Mouse (Mus musculus): Measurements from ENCODE around the gene Gm49321.

Gene Gm49321

DNA sequence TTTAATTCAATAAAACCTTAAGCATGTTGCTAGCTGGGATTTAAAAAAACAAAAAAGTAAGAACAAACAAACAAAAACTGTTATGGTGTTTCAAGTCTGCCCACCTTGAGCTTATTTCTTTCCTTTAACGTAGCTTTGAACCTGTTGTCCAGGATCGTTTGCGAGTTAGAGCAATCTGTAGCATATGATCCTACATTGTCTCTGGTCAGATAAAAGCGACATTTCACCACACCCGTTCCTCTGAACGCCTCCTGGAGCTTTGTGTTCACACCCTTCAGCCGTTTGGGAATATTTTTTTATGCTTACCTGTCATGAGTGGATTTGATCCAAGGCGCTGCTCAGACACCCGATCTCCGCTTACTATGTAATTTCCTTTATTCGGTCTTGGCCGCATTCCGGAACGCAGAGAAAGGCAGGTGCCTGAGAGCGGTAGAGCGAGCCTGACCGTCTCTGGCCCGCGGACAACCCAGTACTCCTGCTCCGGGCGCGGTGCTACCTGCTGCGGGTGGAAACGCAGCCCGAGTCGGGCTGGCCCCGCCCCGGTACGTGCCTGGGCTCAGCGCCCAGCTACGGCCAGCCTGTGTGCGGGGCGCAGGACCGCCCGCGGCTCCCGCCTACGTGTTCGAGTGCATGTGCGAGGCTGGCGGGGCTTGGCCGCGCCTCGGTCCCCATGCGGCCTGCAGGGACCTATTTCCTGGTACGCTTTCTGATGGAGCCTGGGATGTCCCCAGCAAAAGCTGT is 12.0 kb downstream of the Gm49321 start:
- no peak for DNase-seq (ENCODE audit: low spot score)

DNA sequence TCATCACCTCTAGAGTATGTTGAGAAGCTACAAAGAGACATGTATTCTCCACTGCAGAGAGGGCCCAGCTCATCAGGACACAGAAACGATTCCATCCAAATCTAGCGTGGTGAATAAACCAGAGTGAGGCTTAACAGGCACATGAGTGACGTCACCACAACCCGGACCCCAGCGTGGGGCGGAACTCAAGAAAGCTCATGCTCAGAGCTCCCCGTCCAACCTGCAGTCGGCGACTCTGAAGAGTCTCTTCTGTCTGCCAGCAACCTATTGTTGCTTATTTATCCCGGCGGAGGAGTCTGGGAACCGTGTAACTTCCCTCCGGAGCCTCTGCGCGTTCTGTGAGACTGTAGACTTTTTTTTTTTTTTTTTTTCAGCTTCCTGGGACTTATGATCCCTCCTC is 15.4 kb downstream of the Gm49321 start:
- no peak for DNase-seq (ENCODE audit: low spot score)

DNA sequence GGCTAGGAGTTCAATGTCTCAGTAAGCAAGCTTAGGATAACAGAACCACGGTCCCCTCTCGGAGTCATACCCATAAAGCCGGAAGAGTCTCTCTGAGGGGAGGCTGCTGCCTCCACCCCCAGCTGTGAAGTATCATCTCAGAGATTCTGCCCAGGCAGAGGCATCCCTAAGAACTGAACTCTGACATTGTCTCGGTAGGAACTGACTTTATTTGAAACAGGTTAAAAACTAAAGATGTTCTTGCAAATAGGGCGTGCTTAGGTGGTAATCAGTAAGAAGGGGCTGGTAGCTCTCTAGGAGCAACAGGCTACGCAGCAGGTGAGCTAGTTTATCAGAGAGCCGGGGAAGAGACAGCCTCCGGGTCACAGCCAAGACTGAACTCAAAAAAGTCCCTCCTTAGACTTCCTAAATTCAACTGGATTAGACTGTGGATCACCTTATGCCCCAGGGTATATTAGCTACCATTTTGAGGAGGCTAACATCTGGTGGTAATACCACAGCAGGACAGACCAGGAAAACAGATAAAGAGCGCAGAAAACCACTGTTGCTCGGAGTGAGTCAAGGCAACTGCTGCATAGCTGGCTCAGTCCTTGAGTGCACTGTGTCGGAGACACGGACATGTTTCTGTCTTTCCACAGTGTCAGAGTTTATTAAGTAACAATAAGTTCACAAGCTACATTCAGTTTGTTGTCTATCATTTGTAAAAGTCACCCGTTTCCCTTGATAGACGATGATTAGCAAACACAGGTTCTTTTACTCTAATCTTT is 16.1 kb downstream of the Gm49321 start:
- DNase-seq (ENCODE audit: low spot score), result no peak

DNA sequence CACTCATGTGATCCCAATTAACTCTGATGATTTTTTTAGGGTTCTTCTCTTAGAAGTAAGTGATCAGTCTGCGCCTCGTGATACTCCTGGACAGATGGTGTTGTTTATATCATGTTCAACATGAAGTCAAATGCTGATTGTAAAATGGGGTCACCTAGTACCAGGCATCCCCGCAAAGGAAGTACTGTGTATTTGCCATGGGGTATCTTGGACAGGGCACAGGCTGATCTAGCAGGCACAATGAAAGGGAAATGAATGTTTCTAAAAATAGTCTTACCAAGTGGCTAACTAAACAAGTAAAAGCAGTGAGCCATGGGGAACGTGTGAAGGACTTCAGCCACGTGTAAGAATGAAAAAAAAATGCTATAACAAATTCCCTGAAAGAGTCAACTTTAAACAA is 17.3 kb downstream of the Gm49321 start:
- DNase-seq (ENCODE audit: low spot score), result no peak

DNA sequence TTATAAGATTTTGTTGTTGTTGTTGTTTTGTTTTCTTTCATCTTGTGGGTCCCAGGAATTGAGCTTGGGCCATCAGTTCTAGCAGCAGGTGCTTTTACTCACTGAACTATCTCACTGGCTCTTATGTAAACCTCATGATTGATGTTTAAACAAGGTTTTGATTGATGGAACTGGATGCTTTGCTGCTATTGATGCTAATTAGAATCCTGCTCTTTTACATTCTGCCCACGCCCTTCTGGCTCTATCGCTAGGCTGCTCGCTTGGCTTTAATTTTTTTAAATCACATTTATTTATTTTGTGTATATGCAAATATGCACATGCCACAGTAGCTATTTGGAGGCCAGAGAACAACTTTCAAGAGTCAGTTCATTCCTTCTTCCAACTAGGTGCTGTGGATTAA is 20.2 kb downstream of the Gm49321 start:
- no peak for DNase-seq (ENCODE audit: low spot score)

DNA sequence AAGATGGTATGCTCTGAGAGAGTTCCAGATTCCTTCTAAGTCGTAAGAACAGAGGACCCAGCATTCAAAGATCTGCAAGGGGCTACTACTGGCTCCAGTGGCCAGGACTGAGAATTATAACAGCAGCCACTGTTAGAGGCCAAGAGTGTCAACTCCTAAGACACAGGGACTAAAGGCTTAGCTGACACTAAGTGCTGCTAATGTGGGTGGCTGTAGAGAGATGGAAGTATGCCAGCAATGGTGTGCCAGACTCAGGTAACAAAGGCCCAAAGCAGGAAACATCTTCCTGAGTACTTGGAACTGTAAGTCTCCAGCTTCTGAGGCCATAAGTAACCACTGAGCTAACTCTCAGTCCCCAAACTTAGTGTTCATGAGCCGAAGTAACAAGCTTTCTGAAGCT is 21.4 kb downstream of the Gm49321 start:
- DNase-seq (ENCODE audit: low spot score), result no peak

DNA sequence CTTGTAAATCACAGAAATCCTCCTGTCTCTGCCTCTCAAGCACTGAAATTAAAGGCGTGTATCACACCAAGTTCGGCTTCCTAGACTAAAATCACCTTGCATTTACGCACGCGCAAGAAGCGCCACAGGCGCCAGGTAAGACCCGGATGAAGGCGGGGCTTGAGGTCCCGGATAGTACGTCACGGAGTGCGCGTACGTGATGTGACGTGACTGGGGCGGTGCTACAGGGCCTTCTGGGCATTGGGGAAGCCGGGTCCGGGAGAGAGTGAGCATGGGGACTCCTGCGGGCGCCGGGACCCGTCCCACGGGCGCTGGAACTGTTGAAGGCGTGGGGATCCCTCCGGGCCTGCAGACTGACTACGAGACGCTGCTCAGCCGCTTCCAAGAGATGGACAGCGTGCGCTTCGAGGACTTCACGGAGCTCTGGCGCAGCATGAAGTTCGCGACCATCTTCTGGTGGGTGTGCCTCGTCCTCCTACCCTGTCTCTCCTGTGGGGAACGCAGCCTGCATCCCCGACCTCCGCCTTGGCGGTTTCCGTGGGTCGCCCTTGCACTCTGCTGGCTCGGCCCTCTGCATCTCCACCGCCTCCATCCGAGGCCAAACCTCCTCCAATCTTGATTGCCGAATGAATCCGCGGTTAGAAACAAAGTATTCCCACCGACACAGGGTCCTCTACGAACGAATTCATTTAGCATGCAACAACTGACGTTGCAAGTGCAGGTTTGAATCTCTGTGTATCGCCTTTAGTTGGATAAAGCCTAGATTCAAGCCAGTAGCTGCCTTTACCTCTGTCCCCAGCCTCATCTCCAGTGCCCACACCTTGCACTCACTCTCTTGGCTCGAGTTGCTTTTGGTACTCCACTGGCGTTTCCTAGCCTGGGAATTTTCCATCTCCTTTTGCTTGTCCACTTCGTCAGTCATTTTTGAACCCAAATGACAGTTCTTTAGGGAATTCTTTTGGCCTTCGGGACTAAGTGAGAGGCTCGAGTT is 27.1 kb downstream of the Gm49321 start, which contains the start of gene Snapc1:
Gene Snapc1 (plus strand): TSS at position 191 of the 991 bp plus-strand sequence.
- DNase-seq (ENCODE audit: low spot score), result peak; percentile 97

DNA sequence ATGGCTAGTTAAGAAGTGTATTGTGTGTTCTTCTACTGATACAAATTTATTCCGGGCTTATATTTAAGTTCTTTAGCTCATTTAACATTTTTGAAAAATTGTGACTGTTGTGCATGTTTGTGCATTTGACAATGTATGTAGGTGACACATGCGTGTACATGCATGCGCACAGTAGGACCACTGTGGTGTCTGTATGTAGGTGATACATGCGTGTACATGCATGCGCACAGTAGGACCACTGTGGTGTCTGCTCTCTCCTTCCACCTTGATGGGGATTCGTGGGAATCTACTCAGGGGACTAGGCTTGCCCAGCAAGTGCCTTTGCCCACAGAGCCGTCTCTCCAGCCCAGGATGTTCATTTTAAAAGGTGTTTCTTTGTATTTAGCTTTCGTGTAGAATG is 31.7 kb downstream of the Gm49321 start:
- no peak for DNase-seq (ENCODE audit: low spot score)

DNA sequence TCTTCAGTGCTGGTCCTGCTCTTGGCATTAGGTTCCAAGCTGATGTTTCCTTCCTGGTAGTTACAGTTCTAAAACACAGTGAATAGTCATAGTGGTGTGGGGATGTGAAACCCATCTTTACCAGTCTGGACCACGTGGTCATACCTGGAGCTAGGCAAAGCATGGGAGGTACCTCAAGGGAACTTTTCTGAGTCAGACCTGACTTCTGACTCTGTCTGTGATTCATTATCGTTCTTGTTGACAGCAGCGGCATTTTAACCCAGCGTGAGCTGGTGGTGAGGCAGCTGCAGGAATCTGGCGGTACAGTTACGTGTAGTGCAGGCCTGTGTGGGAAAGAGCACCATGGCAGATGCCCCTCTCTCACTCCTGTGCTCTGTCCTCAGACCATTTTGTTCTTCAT is 37.1 kb downstream of the Gm49321 start:
- DNase-seq (ENCODE audit: low spot score), result no peak

DNA sequence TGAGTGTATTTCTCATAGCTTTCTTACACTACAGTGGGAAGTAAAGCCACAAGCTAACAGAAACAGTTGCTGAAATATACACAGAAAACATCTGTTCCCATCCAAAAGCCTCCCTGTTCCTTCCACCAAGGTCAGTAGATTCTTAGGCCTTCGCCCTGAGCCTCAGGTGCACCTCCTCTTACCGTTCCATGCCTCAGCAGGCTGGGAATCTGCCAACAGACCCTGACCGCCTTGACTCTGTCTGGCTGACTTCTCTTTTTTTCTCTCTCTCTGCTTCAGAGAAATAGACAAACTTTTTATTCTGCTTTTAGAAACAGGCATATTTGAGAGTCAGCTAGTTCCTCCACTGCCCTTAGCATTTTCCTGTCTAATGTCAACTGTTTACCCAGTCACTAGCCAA is 40.7 kb downstream of the Gm49321 start:
- no peak for DNase-seq (ENCODE audit: low spot score)

DNA sequence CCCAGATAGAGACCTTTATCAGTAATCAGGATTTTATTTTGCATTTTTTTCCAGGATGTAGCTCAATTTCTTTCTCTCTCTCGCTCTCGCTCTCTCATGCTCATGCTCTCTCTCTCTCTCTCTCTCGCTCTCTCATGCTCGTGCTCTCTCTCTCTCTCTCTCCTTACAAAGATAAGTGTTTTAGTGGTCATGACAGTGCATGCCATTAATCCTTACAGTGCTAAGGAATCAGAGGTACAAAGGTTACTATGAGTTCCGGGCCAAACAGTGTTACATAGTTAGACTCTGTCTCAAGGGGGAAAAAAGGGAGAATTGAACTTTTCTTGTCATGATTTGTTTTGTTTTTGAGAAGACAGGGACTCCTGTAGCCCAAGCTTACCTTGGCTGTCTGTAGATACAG is 42.2 kb downstream of the Gm49321 start:
- DNase-seq (ENCODE audit: low spot score), result no peak

DNA sequence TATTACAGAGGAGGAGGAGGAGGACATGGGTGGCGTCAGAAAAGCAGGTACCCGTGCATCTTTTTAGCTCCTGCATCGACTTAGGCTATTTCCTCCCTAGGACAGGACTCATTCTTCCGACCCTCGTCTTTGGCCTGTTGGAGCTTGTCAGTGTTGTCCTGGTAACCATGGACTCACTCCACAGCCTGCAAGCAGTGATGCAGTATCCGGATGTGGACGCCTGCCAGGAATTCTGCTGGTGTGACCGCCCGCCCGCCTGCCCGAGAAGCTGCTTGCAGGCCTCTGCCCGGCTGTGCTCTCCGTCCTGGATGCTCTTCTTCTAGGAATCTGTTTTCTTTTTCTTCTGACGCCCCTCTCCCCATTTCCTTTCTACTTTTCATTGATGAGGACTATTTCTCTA is 45.1 kb downstream of the Gm49321 start:
- DNase-seq (ENCODE audit: low spot score), result no peak

DNA sequence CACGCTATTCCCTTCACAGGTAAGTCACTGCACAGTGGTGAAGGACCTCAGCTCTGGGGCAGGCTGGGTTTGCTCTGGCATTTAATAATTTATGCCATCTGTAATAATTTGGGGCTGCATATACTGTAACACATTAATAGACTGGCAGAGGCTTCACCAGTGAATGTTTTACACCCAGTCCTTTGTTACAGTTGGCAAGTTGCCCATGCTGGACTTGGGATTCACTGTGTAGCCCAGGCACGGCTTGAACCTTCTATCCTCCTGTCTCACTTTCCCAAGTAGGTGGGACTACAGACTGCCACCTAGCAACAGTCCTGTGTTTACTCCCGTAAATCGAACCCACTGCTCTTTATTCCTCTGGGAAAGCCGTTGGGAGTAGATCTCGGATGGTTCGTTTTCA is 48.8 kb downstream of the Gm49321 start:
- peak; percentile 39 for DNase-seq (ENCODE audit: low spot score)

DNA sequence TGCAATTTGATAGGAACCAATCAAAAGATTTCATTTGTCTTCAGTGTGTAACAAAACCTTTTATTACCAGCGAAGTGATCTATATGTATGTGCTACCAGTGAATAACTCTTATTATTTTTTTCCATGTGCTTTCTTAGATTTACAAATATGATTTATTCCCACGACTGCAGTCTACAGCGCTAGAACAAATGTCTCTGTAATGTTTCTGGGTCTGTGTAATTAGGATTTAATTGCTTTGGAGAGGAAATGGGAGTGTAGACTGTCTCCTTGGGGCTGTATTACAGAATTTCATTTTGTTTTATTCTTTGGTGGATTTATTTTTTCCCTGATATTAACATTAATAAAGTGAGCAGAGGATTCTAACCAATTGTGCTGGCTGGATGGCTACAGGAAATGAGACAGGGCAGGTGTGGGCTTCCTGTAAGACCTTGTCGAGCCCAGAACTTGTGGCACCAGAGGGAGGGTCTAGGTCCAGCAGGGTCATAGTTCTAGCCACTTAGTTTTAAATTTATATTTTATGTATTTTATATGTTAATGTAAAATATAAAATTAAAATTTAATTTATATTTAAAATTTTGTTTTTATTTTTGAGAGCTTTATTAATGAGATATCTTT is 51.0 kb downstream of the Gm49321 start:
- DNase-seq (ENCODE audit: low spot score), result no peak

DNA sequence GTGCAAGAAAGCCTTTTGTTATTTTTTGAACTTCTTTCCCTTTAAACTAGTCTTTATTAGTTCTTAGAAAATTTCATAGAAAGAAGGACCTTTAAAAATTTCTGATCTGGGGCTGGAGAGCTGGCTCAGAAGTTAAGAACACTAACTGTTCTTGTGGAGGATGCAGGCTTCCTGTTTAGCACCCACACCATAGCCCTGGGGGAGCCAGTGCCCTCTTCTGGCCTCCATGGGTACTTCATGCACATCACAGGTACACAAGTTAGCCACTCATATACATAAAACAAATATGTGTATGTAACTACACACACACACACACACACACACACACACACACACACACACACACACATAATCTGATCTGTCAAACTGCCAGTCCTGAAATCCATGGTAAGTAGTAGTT is 52.1 kb downstream of the Gm49321 start:
- DNase-seq (ENCODE audit: low spot score), result peak; percentile 19

DNA sequence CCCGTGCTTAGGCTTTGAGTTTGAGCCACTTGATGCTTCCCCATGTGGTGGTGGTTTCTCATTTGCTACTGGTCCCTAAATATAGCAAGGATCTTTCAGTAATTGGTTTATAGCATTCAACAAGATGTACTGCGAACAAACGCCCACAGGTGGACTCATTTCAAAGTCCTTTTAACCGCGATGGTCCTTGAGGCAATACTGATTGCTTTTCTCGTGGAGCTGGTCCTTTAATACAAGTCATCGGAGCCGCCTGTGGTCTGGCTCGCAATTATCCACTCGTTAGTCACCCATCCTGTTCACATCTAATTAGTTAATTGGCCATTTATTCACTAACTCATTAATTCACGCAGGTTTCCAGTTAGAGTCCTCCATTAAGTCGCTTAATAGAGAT is 59.4 kb downstream of the Gm49321 start:
- DNase-seq (ENCODE audit: low spot score), result no peak

DNA sequence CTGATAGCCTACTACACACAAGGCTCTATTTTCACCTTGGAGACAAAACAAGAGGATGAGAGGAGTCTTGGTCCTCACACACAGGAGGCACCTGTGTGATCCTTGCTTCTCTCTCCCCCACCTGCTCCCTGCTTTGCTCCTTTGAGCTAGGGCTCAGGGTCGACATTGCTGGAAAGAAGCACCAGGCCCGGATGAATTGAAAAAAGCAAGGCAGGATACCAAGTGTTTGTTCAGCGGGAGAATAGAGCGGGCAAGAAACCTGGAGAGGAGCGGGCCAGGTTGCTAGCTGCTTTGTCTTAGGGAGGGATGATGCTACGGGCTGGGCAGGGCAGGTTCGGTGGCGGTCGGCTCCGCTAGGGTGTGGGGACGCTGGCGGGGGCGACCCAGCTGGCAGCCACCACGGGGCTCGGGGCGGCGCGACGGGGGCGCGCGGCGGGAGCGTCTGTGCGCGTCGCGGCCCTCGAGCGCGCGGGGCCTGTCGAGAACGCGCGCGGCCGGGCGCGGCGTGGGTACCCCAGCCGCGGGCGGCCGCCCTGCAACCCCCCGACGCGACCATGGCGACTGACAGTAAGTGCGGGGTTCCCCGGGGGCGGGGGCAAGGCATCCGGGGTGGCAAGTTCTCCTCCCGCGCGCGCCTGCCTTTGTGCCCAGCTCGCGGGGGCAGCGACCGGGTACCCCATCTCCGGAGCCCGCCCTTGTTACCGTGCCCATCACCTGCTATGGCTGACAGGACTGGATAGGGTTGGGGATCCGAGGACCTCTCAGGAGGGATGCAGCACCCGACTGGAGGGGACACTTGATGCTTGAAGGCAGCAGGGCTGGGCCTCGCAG is 60.1 kb downstream of the Gm49321 start, which contains the start of gene Syt16:
Gene Syt16 (plus strand): TSS at position 365 of the 831 bp plus-strand sequence.
- no peak for DNase-seq (ENCODE audit: low spot score)

DNA sequence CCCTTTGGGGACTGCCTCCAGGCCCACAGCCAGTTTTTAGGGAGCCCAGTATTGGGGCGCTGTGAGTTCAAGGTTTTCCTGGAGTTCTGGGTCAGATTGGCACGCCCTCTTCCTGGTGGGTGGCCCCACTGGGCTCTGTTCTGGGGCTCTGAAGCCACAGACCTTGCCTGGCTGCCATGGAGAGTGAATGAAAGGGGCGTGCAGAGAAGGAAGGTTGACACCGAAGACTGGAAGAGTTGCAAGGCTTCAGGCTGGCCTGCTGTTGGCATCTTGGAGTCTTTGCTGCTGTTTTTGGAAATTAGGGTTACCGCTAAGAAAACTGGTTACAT is 60.6 kb downstream of the Gm49321 start:
- DNase-seq (ENCODE audit: low spot score), result no peak

DNA sequence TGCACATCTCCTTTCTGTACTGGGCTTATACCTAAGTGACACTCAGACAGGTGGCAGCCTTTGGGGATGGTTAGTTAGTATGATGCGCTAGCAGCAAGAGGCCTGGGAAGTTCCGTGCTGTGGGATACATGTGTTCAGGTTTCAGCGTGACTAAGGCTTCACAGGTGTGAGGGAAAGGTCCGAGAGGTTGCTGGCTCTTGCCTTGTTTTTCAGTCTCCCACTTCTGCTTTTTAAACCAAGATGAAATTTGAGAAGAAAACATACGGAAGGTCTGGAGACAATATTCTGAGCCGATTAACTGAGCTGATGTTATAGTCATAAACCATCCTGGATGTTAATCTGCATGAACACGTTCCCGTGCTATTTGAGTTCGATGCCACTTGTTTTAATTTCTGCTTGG is 65.0 kb downstream of the Gm49321 start:
- no peak for DNase-seq (ENCODE audit: low spot score)

DNA sequence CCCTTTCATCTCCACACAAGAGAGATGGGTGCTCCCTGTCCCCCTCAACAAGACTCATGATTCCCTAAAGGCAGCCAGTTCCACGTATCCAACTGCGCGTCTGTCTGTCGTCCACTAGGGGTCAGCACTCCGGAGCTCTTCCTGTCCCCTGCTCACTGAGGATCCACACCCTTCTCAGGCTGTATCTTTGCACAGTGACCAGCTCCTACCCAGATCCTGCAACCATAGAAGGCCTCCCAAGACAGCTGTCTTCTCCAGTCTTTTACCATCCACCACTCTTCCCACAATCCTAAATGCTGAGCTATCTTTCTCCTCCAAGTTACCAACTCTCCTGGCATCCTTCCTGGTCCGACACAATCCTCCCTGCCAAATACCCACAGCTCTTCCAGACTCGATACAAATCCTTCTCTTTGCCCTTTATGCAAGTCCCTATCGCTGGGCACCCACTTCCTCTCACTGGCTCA is 72.0 kb downstream of the Gm49321 start:
- peak; percentile 65 for DNase-seq (ENCODE audit: low spot score)

DNA sequence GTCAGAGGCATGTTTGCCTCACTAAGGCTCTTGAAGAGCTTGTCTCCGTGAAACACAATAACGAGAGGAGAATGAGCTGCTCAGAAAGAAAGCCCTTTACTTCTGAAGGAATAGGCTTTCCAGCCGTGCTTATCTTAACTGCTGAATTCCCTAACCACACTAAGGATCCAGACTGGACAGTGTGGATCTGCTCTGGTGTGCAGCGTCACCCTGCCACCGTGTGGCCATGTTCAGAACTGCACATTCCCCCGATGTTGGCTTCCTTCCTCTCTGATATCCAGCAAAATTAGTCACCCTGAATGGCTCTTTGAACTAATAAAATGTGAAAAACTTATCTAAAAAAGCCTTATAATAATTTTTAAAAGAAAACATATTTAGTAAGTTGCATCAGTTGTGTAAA is 76.3 kb downstream of the Gm49321 start:
- DNase-seq (ENCODE audit: low spot score), result peak; percentile 81
